Mouse (Mus musculus): ENCODE measurements at regions not wholly inside any gene's neighbourhood (a gene's known extent, or its start where the extent isn't known, plus 50 kb on each side); places are given as distances from the start of the nearest gene placed in this dataset.

DNA sequence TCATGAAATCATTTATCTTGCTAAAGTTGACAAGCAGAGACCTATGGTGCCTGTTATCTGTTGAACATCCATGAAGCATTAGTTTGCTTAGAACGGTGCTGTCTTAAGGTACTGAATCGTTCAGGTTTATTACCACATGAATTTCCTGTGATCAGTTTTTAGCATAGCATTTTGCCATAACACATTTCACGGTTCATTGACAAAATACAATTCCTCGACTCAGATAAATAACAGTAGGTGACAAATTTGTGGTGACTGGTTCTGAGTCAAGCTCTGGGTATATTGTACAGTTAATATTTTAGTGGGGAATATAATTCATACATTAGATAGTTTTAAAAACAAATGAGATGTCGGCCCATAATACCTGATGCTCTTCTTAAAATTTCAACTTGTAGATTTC, 1207.5 kb upstream of the Tenm2 start:
- no peaks in the 10 kb centered on the region for H3K9me3 ChIP-seq (ENCODE audit: control insufficient read depth, low read length)
- H3K27ac ChIP-seq (ENCODE audit: low read depth, low read length), result no peak overlapping the region
- 85% methylated on average over 5 of the region's 5 CpGs for WGBS
- H3K27me3 ChIP-seq (ENCODE audit: control insufficient read depth, insufficient read depth, low read length), result no peaks in the 10 kb centered on the region
- H3K9ac ChIP-seq (ENCODE audit: low read depth, low read length), result no peak overlapping the region
- DNase-seq (ENCODE audit: low spot score) (no peak), ATAC-seq (ENCODE audit: low FRiP score) (no peak)
- no peaks in the 10 kb centered on the region for H3K4me1 ChIP-seq (replicated peaks; ENCODE audit: control insufficient read depth, insufficient read depth, low read length)
- no peak overlapping the region for H3K4me2 ChIP-seq (replicated peaks; ENCODE audit: low read depth, low read length)
- no peak overlapping the region for H3K4me3 ChIP-seq (ENCODE audit: low read depth, low read length)
- H3K36me3 ChIP-seq (ENCODE audit: control insufficient read depth, insufficient read depth, low read length), result no peaks in the 10 kb centered on the region

- H3K4me3 ChIP-seq (ENCODE audit: low read depth, low read length), result no peak overlapping the region
- H3K36me3 ChIP-seq (ENCODE audit: control insufficient read depth, insufficient read depth, low read length), result no peaks in the 10 kb centered on the region
- no peaks in the 10 kb centered on the region for H3K27me3 ChIP-seq (ENCODE audit: control insufficient read depth, insufficient read depth, low read length)
- no peaks in the 10 kb centered on the region for H3K4me1 ChIP-seq (replicated peaks; ENCODE audit: control insufficient read depth, insufficient read depth, low read length)
- no peaks in the 10 kb centered on the region for H3K9me3 ChIP-seq (ENCODE audit: control insufficient read depth, low read length)
- 67% methylated on average over 1 of the region's 1 CpGs for WGBS
- no peak overlapping the region for H3K9ac ChIP-seq (ENCODE audit: low read depth, low read length)
- H3K27ac ChIP-seq (ENCODE audit: low read depth, low read length), result no peak overlapping the region
- no peak overlapping the region for H3K4me2 ChIP-seq (replicated peaks; ENCODE audit: low read depth, low read length)
- DNase-seq (ENCODE audit: low spot score), result no peak
- no peak for ATAC-seq (ENCODE audit: low FRiP score)
These were observed 1174.5 kb upstream of the Tenm2 start for GRCm38 (mm10) chr11:38410302-38410701.

DNA sequence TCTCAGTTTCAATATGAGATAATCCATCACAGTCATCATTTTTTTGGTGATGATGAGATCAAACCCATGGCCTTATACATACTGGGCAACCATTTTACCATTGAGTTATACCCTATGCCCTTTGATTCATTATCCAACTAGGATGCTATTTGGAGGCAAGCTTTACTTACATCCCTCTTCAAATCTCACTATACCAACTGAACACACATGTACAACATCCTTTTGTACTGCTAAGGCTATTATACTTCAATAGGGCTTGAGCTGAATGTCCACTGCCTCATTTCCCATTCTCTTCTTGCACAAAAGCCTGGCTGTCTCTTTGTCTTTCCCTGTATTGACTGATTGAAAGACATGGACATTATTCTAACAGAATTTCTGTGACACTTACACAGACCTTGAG, 1162.0 kb upstream of the Tenm2 start:
- H3K4me3 ChIP-seq (ENCODE audit: low read depth, low read length), result no peak overlapping the region
- DNase-seq (ENCODE audit: low spot score) (no peak), ATAC-seq (ENCODE audit: low FRiP score) (peak; percentile 54)
- H3K27me3 ChIP-seq (ENCODE audit: control insufficient read depth, insufficient read depth, low read length), result no peaks in the 10 kb centered on the region
- H3K36me3 ChIP-seq (ENCODE audit: control insufficient read depth, insufficient read depth, low read length), result no peaks in the 10 kb centered on the region
- no peaks in the 10 kb centered on the region for H3K9me3 ChIP-seq (ENCODE audit: control insufficient read depth, low read length)
- H3K9ac ChIP-seq (ENCODE audit: low read depth, low read length), result no peak overlapping the region
- no peaks in the 10 kb centered on the region for H3K4me1 ChIP-seq (replicated peaks; ENCODE audit: control insufficient read depth, insufficient read depth, low read length)
- H3K27ac ChIP-seq (ENCODE audit: low read depth, low read length), result no peak overlapping the region
- H3K4me2 ChIP-seq (replicated peaks; ENCODE audit: low read depth, low read length), result no peak overlapping the region

- Histone ChIP-seq H3K4me1 (replicated peaks; ENCODE audit: control insufficient read depth, insufficient read depth, low read length) (no peaks in the 10 kb centered on the region), H3K27me3 (ENCODE audit: control insufficient read depth, insufficient read depth, low read length) (no peaks in the 10 kb centered on the region), H3K36me3 (ENCODE audit: control insufficient read depth, insufficient read depth, low read length) (no peaks in the 10 kb centered on the region), H3K9ac (ENCODE audit: low read depth, low read length) (no peak overlapping the region), H3K4me3 (ENCODE audit: low read depth, low read length) (no peak overlapping the region), H3K4me2 (replicated peaks; ENCODE audit: low read depth, low read length) (no peak overlapping the region), H3K27ac (ENCODE audit: low read depth, low read length) (no peak overlapping the region), H3K9me3 (ENCODE audit: control insufficient read depth, low read length) (no peaks in the 10 kb centered on the region)
- DNase-seq (ENCODE audit: low spot score), result no peak
- no peak for ATAC-seq (ENCODE audit: low FRiP score)
- WGBS, result 86% methylated on average over 2 of the region's 2 CpGs
These were observed 1151.2 kb upstream of the Tenm2 start for GRCm38 (mm10) chr11:38386958-38387357.

GRCm38 (mm10) chr11:38346442-38346841, 1110.7 kb upstream of the Tenm2 start:
- Histone ChIP-seq H3K4me1 (replicated peaks; ENCODE audit: control insufficient read depth, insufficient read depth, low read length) (no peaks in the 10 kb centered on the region), H3K4me2 (replicated peaks; ENCODE audit: low read depth, low read length) (no peak overlapping the region), H3K27me3 (ENCODE audit: control insufficient read depth, insufficient read depth, low read length) (no peaks in the 10 kb centered on the region), H3K9ac (ENCODE audit: low read depth, low read length) (no peak overlapping the region), H3K27ac (ENCODE audit: low read depth, low read length) (no peak overlapping the region), H3K36me3 (ENCODE audit: control insufficient read depth, insufficient read depth, low read length) (no peaks in the 10 kb centered on the region), H3K9me3 (ENCODE audit: control insufficient read depth, low read length) (no peaks in the 10 kb centered on the region), H3K4me3 (ENCODE audit: low read depth, low read length) (no peak overlapping the region)
- WGBS, result 78% methylated on average over 6 of the region's 6 CpGs
- DNase-seq (ENCODE audit: low spot score) (no peak), ATAC-seq (ENCODE audit: low FRiP score) (no peak)

- H3K4me1 ChIP-seq (replicated peaks; ENCODE audit: control insufficient read depth, insufficient read depth, low read length), result no peaks in the 10 kb centered on the region
- no peaks in the 10 kb centered on the region for H3K9me3 ChIP-seq (ENCODE audit: control insufficient read depth, low read length)
- H3K4me2 ChIP-seq (replicated peaks; ENCODE audit: low read depth, low read length), result no peak overlapping the region
- no peak overlapping the region for H3K4me3 ChIP-seq (ENCODE audit: low read depth, low read length)
- H3K36me3 ChIP-seq (ENCODE audit: control insufficient read depth, insufficient read depth, low read length), result no peaks in the 10 kb centered on the region
- H3K27ac ChIP-seq (ENCODE audit: low read depth, low read length), result no peak overlapping the region
- no peak overlapping the region for H3K9ac ChIP-seq (ENCODE audit: low read depth, low read length)
- H3K27me3 ChIP-seq (ENCODE audit: control insufficient read depth, insufficient read depth, low read length), result no peaks in the 10 kb centered on the region
- 90% methylated on average over 3 of the region's 3 CpGs for WGBS
- ATAC-seq (ENCODE audit: low FRiP score) (no peak), DNase-seq (ENCODE audit: low spot score) (no peak)
These were observed 1099.6 kb upstream of the Tenm2 start for GRCm38 (mm10) chr11:38335411-38335810.

GRCm38 (mm10) chr11:38297693-38298092, 1061.9 kb upstream of the Tenm2 start:
- no peaks in the 10 kb centered on the region for H3K9me3 ChIP-seq (ENCODE audit: control insufficient read depth, low read length)
- no peak overlapping the region for H3K9ac ChIP-seq (ENCODE audit: low read depth, low read length)
- no peak for ATAC-seq (ENCODE audit: low FRiP score)
- no peaks in the 10 kb centered on the region for H3K36me3 ChIP-seq (ENCODE audit: control insufficient read depth, insufficient read depth, low read length)
- no peak for DNase-seq (ENCODE audit: low spot score)
- H3K27me3 ChIP-seq (ENCODE audit: control insufficient read depth, insufficient read depth, low read length), result no peaks in the 10 kb centered on the region
- H3K27ac ChIP-seq (ENCODE audit: low read depth, low read length), result no peak overlapping the region
- no peaks in the 10 kb centered on the region for H3K4me1 ChIP-seq (replicated peaks; ENCODE audit: control insufficient read depth, insufficient read depth, low read length)
- no peak overlapping the region for H3K4me3 ChIP-seq (ENCODE audit: low read depth, low read length)
- no peak overlapping the region for H3K4me2 ChIP-seq (replicated peaks; ENCODE audit: low read depth, low read length)

- Histone ChIP-seq H3K36me3 (ENCODE audit: control insufficient read depth, insufficient read depth, low read length) (no peaks in the 10 kb centered on the region), H3K9ac (ENCODE audit: low read depth, low read length) (no peak overlapping the region), H3K27me3 (ENCODE audit: control insufficient read depth, insufficient read depth, low read length) (no peaks in the 10 kb centered on the region), H3K4me3 (ENCODE audit: low read depth, low read length) (no peak overlapping the region), H3K4me1 (replicated peaks; ENCODE audit: control insufficient read depth, insufficient read depth, low read length) (no peaks in the 10 kb centered on the region), H3K9me3 (ENCODE audit: control insufficient read depth, low read length) (no peaks in the 10 kb centered on the region), H3K27ac (ENCODE audit: low read depth, low read length) (no peak overlapping the region), H3K4me2 (replicated peaks; ENCODE audit: low read depth, low read length) (no peak overlapping the region)
- ATAC-seq (ENCODE audit: low FRiP score), result no peak
- WGBS, result 76% methylated on average over 3 of the region's 3 CpGs
- no peak for DNase-seq (ENCODE audit: low spot score)
These were observed 1055.5 kb upstream of the Tenm2 start for GRCm38 (mm10) chr11:38291289-38291688.

DNA sequence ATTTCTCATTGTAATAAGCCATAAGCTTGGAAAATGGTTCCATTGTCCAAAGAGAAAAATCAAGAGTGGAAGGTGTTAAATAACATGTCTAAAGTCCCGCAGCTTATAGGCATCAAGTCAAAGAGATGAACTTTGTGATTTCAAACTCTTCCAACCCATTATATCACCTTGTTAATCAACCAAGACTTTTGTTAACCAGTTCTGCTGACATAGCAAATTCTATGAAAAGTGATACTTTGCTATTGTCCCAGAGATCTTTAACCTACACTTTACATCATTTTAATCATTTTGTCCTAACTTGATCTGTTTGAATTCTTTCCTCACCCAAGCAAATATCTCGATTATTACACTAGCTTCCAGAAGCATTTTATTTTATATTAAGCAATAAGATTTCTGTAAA, 1045.2 kb upstream of the Tenm2 start:
- Histone ChIP-seq H3K9ac (ENCODE audit: low read depth, low read length) (no peak overlapping the region), H3K4me1 (replicated peaks; ENCODE audit: control insufficient read depth, insufficient read depth, low read length) (no peaks in the 10 kb centered on the region), H3K4me2 (replicated peaks; ENCODE audit: low read depth, low read length) (no peak overlapping the region), H3K4me3 (ENCODE audit: low read depth, low read length) (no peak overlapping the region), H3K27me3 (ENCODE audit: control insufficient read depth, insufficient read depth, low read length) (no peaks in the 10 kb centered on the region), H3K9me3 (ENCODE audit: control insufficient read depth, low read length) (no peaks in the 10 kb centered on the region), H3K27ac (ENCODE audit: low read depth, low read length) (no peak overlapping the region), H3K36me3 (ENCODE audit: control insufficient read depth, insufficient read depth, low read length) (no peaks in the 10 kb centered on the region)
- DNase-seq (ENCODE audit: low spot score), result no peak
- ATAC-seq (ENCODE audit: low FRiP score), result no peak
- WGBS, result 88% methylated on average over 2 of the region's 2 CpGs

Measured in hindbrain, embryonic 11.5 days (tissue).